Mouse (Mus musculus) heart, embryonic 13.5 days (tissue): ENCODE data around the gene AI467606. TPM values are rescaled to one million over a fixed set of nuclear protein-coding genes. Genes with fewer than 3 reads are reported as not detected.

Source experiments
- ATAC-seq: fragments of 200-750 bp; cut with Nextera tagmentation; 2 replicates; pipeline ENCODE4 v1.8.0; 2017; ENCODE audit warnings: moderate TSS enrichment; ENCODE audit not compliant: insufficient number of reproducible peaks, low FRiP score, low TSS enrichment; ENCODE audit errors: extremely low read depth
- H3K27ac ChIP-seq: fragments of 300-500 bp; sonication (generic); replicated peaks from 2 replicates; pipeline ENCODE4 v1.5.1; 2015; ENCODE audit warnings: moderate library complexity, mild to moderate bottlenecking, inconsistent platforms
- H3K27me3 ChIP-seq: fragments of 300-500 bp; sonication (generic); replicated peaks from 2 replicates; pipeline ENCODE4 v1.6.1; 2015; ENCODE audit warnings: mild to moderate bottlenecking, inconsistent platforms
- H3K36me3 ChIP-seq: fragments of 300-500 bp; sonication (generic); 2 replicates; pipeline ENCODE4 v1.6.1; 2015; ENCODE audit warnings: mild to moderate bottlenecking, inconsistent platforms
- H3K4me1 ChIP-seq: fragments of 300-500 bp; sonication (generic); 2 replicates; pipeline ENCODE4 v1.6.1; 2015; ENCODE audit warnings: inconsistent platforms
- H3K4me2 ChIP-seq: fragments of 300-500 bp; sonication (generic); 2 replicates; pipeline ENCODE4 v1.6.1; 2015; ENCODE audit warnings: inconsistent platforms, mild to moderate bottlenecking, moderate library complexity
- H3K4me3 ChIP-seq: fragments of 300-500 bp; sonication (generic); 2 replicates; pipeline ENCODE4 v1.5.1; 2015; ENCODE audit warnings: moderate library complexity, mild to moderate bottlenecking, inconsistent platforms
- H3K9ac ChIP-seq: fragments of 300-500 bp; sonication (generic); 2 replicates; pipeline ENCODE4 v1.6.1; 2015; ENCODE audit warnings: inconsistent platforms, mild to moderate bottlenecking, moderate library complexity
- H3K9me3 ChIP-seq: fragments of 300-500 bp; sonication (generic); 2 replicates; pipeline ENCODE4 v1.6.1; 2016; ENCODE audit warnings: inconsistent platforms
- WGBS: fragments of 180-500 bp; shearing (Covaris S2); methylation state at CpG from one replicate; pipeline ENCODE4 v1.1.7; 2015; ENCODE audit warnings: mixed read lengths; 5-methylcytosine and 5-hydroxymethylcytosine counted together
- polyA plus RNA-seq: library from polyadenylated mRNA; unstranded; fragments of >200 nt; fragmentation: Nextera tagmentation; extraction: Ambion mirVana; gene quantifications from 2 replicates; pipeline ENCODE4 v1.2.1, GENCODE M21; 2015

Gene AI467606
- polyA plus RNA-seq = 1.0 and 1.1 TPM in 2 replicates

DNA sequence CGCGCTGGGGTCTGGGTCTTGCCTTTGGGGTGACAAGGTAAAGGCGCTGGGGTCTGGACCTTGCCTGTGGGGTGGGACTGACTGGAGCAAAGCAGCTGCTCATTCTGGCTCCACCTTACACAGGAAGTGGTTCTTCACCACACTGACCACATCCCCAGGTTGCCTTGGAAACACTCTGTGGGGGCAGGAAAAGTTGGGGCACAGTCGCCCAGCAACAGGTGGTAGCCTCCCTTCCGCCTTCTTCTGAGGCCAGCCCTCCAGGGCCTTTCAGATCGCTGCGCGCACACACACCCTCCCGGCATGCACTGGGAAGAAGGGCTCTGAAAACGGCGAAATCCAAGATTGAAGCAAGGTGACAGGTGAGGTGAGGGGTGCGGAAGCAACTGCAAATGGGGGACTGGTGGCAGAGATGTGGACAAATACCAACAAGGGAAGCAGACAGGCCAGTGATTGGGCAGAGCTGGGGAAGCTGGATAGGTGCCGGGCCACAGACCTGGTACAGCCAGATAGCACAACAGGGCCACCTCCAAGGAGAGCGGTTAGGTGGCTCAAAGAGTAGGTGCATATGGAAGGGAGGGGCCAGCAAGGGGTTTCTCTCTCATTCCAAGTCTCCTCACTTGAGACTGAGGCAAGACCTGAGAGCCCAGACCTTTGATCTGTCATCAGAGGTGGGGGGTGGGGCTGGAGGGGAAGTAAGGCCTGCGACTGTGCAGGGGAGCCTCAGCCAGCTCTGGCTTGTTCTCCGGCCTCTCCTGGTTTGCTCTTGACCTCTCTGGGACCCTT, at the start of gene AI467606:
Gene AI467606, plus strand, starts transcription at position 246 of the 783 bp plus-strand sequence.
- ATAC-seq = no peak; the same call in 1 of the 2 replicates

DNA sequence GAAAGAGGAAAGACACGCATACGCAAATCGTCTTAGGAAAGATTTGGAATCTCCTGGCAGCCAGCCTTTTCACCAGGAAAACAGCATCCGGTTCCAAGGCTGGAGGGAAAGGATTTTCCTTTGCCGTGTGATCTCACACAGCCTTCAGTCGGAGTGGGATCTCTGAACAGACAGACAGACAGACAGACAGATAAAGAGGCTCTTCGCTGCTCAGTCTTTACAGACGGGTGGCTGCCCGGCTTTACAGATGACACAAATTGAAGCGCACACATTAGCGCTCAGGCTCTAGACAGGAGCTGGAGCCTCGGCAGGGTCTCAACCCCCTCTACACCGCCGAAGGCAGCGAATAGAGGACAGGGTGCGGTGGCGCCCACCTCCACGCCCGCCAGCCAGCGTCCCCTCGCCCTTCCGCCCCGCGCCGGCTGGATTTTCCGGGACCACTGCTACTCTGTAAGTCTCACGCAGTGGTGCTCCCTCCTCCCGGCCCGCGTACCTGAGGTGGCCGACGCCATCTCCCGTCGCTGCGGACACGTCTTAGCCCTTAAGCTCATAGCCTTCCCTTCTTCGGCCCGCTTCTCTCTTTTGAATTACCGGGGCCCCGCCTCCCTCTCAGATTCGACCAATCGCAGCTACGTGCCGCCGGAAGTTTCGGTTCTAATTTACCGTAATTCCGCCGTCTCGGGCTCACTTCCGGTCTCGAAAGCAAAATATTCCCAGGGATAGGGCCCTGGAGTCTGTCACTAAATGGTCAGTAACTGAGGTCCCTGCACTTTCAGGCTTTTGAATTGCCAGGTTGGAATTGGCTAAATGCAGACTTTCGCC, 49.1 kb upstream of the AI467606 start, which contains the start of gene Kif22:
Gene Kif22, minus strand, starts transcription at position 621 of the 822 bp plus-strand sequence.
- Histone ChIP-seq H3K4me3 (peak within 1 kb of the TSS; percentile 96), H3K36me3 (peaks cover 21% of the 10 kb centered on the region), H3K27me3 (no peaks in the 10 kb centered on the region), H3K4me1 (peaks cover 24% of the 10 kb centered on the region), H3K9ac (peak within 1 kb of the TSS; percentile 95), H3K9me3 (no peaks in the 10 kb centered on the region), H3K4me2 (peak within 1 kb of the TSS; percentile 91), H3K27ac (peak within 1 kb of the TSS; percentile 87)
- peak; percentile 70 for ATAC-seq
- WGBS = under 1% methylated on average over 53 of the region's 53 CpGs

More for the DNA sequence above, at the start of gene AI467606:
- WGBS = 57% methylated on average over 16 of the region's 16 CpGs
- Histone ChIP-seq H3K4me2 (peak within 1 kb of the TSS; percentile 48), H3K27me3 (no peaks in the 10 kb centered on the region), H3K9me3 (no peaks in the 10 kb centered on the region), H3K36me3 (no peaks in the 10 kb centered on the region), H3K9ac (peak within 1 kb of the TSS; percentile 38; the same call in 1 of the 2 replicates), H3K4me1 (peaks cover 10% of the 10 kb centered on the region), H3K4me3 (peak within 1 kb of the TSS; percentile 25; the same call in 1 of the 2 replicates), H3K27ac (no peak within 1 kb of the TSS)

DNA sequence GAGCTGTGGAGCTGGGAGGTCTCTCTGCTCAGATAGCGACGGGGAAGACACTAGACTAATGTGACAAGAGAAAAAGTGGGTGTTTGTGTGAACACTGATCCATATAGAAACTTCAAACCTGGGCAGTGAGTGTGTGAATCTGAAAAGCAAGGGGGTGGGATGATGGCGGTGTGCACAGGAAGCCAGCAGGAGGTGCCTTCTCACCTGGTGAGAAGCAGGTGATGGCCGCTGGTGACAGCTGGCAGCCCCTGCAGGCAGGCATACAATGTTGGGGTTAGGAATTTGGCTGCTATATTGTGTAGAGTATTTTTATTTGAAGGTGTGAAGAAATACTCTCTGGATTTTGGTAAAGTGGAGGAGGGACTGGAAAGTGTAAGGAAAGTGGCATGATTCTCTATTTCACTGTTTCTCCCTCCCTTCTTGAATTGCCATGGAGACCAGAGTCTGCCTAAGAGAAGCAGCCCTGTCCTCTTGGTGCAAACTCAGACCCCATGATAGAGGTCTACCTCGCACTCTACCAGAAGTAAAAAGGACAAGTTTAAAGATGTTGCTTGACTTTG, 36.1 kb upstream of the AI467606 start:
- Histone ChIP-seq H3K9ac (no peak overlapping the region), H3K36me3 (no peaks in the 10 kb centered on the region), H3K9me3 (no peaks in the 10 kb centered on the region), H3K4me1 (no peaks in the 10 kb centered on the region), H3K4me2 (no peak overlapping the region), H3K27me3 (peaks cover 33% of the 10 kb centered on the region), H3K4me3 (no peak overlapping the region), H3K27ac (no peak overlapping the region)
- no peak for ATAC-seq
- 56% methylated on average over 5 of the region's 5 CpGs for WGBS

DNA sequence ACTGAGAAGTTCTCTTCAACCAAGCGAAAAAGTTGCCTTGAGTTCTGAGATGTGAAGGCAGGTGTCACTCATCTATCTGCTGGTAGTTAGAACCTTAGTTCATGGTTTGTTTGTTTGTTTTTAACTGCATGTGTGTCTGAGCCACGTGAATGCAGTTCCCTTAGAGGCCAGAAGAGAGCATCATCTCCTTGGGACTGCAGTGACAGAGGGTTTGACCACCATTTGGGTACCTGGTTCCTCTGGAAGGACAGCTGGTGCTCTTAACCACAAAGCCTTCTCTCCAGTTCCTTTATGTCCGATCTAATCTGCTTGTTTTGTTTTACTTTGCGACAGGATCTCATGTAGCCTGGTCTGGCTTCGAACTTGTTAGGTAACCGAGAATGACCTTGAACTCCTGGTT, 25.6 kb upstream of the AI467606 start:
- Histone ChIP-seq H3K9ac (no peak overlapping the region), H3K4me1 (no peaks in the 10 kb centered on the region), H3K4me3 (no peak overlapping the region), H3K27me3 (no peaks in the 10 kb centered on the region), H3K36me3 (no peaks in the 10 kb centered on the region), H3K4me2 (no peak overlapping the region), H3K27ac (no peak overlapping the region), H3K9me3 (peaks cover 4% of the 10 kb centered on the region; the same call in 1 of the 2 replicates)
- no peak for ATAC-seq
- 79% methylated on average over 6 of the region's 6 CpGs for WGBS

DNA sequence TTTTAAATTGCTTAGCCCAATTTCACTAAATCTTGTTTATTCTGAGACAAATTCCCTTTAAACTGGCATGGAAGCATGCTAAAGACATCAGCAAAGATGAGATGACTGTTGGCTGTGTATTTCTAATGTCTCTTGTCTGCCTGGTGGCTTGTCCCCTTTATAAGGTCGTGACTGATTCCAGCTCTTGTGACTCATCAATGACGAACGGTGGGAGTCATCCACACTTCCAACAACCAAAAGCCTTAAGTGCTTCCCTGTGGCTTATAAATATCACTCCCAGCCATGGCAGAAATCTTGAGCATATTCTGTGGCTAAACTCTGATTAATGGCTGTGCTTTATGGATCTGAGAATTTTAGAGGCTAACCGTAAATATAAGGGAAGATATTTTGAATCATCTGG, 24.8 kb upstream of the AI467606 start:
- no peaks in the 10 kb centered on the region for H3K27me3 ChIP-seq
- peaks cover 4% of the 10 kb centered on the region; the same call in 1 of the 2 replicates for H3K9me3 ChIP-seq
- no peaks in the 10 kb centered on the region for H3K36me3 ChIP-seq
- no peak overlapping the region for H3K27ac ChIP-seq
- no peak overlapping the region for H3K4me2 ChIP-seq
- ATAC-seq = no peak
- no peak overlapping the region for H3K9ac ChIP-seq
- H3K4me1 ChIP-seq = no peaks in the 10 kb centered on the region
- no peak overlapping the region for H3K4me3 ChIP-seq
- 51% methylated on average over 4 of the region's 4 CpGs for WGBS

DNA sequence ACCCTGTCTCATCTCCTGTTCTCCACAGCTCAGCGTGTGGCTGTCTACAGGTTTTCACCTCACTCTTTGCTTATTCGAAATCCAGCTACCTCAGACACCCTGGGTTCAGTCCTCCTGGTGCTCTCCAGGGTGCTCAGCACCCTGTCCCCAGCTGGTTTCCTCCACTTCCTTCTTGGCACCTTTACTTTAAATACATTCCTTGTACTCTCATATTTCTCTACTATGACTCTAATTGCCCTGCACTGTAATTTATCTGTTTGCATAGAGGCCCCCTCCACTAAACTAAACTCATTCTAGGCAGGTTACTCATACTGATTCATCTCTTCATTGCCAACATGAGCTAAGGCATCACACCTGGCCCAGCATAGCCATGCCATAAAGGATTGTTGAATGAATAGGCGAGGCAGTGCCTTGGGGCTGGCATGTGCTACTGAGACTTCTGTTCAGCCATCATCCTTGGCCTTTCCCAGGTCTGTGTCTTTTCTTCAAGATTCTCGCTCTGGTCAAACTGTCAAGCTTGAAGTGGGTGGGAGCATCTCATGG, 20.2 kb upstream of the AI467606 start:
- Histone ChIP-seq H3K27me3 (no peaks in the 10 kb centered on the region), H3K4me2 (no peak overlapping the region), H3K36me3 (no peaks in the 10 kb centered on the region), H3K9me3 (no peaks in the 10 kb centered on the region), H3K27ac (no peak overlapping the region), H3K4me1 (peaks cover 6% of the 10 kb centered on the region; the same call in 1 of the 2 replicates), H3K4me3 (no peak overlapping the region), H3K9ac (no peak overlapping the region)
- 57% methylated on average over 4 of the region's 4 CpGs for WGBS
- ATAC-seq = no peak

DNA sequence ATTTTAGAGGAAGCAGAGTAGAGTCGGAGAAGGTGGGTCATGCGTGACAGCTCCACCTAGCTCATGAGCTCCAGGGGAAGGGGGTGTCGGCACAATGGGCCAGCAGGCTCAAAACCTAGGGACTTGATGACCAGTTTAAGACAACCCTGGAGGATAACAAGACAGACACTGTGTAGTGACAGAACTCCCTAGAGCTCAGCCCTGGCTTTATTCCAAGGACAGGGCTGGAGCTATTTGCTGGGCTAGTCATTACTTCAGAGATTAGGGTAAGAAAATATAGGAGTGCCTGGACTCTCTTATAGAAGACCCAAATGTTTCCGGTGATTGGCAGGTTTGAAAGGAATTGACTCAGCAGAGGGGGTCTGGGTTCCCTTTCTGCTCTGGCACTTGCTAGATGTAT, 17.9 kb upstream of the AI467606 start:
- ATAC-seq = no peak
- H3K9ac ChIP-seq = no peak overlapping the region
- no peak overlapping the region for H3K4me2 ChIP-seq
- H3K4me3 ChIP-seq = no peak overlapping the region
- peaks cover 6% of the 10 kb centered on the region; the same call in 1 of the 2 replicates for H3K4me1 ChIP-seq
- H3K9me3 ChIP-seq = no peaks in the 10 kb centered on the region
- whole genome bisulfite sequencing = 81% methylated on average over 4 of the region's 4 CpGs
- no peaks in the 10 kb centered on the region for H3K27me3 ChIP-seq
- no peak overlapping the region for H3K27ac ChIP-seq
- H3K36me3 ChIP-seq = no peaks in the 10 kb centered on the region

DNA sequence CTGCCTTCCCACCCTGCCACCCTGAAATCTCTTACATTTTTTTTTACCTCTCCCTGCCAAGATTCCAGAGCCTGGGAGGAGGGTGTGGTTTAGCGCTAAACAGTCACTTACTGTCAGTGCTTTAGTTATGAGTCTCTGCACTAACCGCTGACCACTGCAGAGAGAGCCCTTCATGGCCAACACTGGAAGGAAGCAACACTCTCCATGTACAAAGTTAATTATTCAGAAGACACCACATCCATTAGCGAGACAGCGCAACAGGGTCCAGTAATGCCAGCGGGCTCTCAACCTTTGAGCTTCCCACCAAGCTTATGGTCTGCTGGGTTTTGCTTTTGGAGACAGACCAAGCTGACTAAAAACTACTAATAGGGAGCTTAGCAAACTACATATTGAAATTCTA, 15.0 kb upstream of the AI467606 start:
- Histone ChIP-seq H3K9me3 (no peaks in the 10 kb centered on the region), H3K36me3 (no peaks in the 10 kb centered on the region), H3K4me2 (no peak overlapping the region), H3K4me1 (peaks cover 10% of the 10 kb centered on the region), H3K4me3 (no peak overlapping the region), H3K27ac (no peak overlapping the region), H3K27me3 (no peaks in the 10 kb centered on the region), H3K9ac (no peak overlapping the region)
- WGBS = 71% methylated on average over 5 of the region's 5 CpGs
- ATAC-seq = no peak

DNA sequence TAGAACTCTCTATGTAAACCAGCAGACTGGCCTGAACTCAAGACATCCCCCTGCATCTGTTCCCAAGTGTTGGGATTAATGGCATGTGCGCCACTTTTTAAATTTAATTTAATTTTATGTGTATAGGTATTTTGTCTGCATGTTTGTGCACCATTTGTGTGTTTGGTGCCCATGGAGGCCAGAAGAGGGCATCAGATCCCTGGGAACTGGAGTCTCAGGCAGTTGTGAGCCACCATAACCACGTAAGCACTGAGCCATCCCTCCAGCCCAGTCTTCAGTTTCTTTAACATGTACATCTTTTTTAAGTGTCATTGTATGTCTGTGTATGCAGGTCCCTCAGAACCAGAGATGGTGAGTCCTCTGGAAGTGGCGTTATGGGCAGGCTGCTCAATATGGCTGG, 13.5 kb upstream of the AI467606 start:
- no peaks in the 10 kb centered on the region for H3K27me3 ChIP-seq
- H3K9ac ChIP-seq = no peak overlapping the region
- peaks cover 7% of the 10 kb centered on the region for H3K4me1 ChIP-seq
- no peaks in the 10 kb centered on the region for H3K36me3 ChIP-seq
- no peak overlapping the region for H3K4me2 ChIP-seq
- H3K27ac ChIP-seq = no peak overlapping the region
- no peaks in the 10 kb centered on the region for H3K9me3 ChIP-seq
- no peak overlapping the region for H3K4me3 ChIP-seq
- no peak for ATAC-seq
- WGBS = 72% methylated on average over 3 of the region's 3 CpGs

DNA sequence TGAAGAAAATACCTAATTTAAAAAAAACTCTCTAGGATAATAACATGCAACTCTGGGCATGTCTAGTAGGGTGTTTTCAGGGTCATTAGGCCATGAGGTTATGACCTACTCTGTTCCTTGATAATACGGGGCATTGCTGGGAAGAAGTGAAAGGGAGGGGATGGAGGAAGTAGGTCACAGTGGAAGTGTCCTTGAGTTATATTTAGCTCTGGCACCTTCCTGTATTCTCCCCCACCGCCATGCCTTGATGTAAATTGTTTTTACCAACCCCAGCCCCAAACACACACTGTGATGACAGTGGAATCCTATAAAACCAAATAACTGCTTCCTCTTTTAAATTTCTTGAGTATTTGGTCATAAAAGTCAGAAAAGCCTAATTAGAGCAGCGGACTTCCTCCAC, 11.1 kb upstream of the AI467606 start:
- H3K4me2 ChIP-seq = no peak overlapping the region
- H3K9me3 ChIP-seq = no peaks in the 10 kb centered on the region
- H3K27me3 ChIP-seq = no peaks in the 10 kb centered on the region
- WGBS = 47% methylated on average over 3 of the region's 3 CpGs
- H3K4me3 ChIP-seq = no peak overlapping the region
- no peak overlapping the region for H3K27ac ChIP-seq
- no peaks in the 10 kb centered on the region for H3K36me3 ChIP-seq
- H3K9ac ChIP-seq = no peak overlapping the region
- peaks cover 5% of the 10 kb centered on the region for H3K4me1 ChIP-seq
- ATAC-seq = no peak

DNA sequence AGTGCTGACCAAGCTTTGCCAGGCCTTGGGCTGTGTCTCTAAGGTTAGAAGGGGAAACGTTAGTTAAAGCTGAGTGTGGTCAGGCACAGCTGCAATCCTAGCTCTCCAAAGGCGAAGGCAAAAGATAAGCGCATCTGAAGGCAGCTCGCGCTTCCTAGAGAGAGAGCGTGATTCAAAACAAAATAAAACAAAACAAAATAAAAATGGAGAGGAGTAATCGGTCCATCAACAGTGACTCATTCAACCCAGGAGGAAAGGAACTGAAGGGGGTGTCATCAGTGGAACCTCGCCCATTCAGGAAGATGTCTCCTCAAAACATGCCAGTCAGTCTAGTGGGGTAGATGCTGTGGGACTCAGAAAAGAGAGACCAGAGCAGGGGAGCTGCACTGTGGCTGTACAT, 8.9 kb upstream of the AI467606 start:
- H3K27ac ChIP-seq = no peak overlapping the region
- H3K4me2 ChIP-seq = no peak overlapping the region
- peaks cover 5% of the 10 kb centered on the region for H3K4me1 ChIP-seq
- no peak for ATAC-seq
- whole genome bisulfite sequencing = 51% methylated on average over 8 of the region's 8 CpGs
- no peaks in the 10 kb centered on the region for H3K36me3 ChIP-seq
- H3K4me3 ChIP-seq = no peak overlapping the region
- H3K9ac ChIP-seq = no peak overlapping the region
- no peaks in the 10 kb centered on the region for H3K27me3 ChIP-seq
- no peaks in the 10 kb centered on the region for H3K9me3 ChIP-seq
